Mouse (Mus musculus): ENCODE data around the gene Rgs5.

Gene Rgs5

DNA sequence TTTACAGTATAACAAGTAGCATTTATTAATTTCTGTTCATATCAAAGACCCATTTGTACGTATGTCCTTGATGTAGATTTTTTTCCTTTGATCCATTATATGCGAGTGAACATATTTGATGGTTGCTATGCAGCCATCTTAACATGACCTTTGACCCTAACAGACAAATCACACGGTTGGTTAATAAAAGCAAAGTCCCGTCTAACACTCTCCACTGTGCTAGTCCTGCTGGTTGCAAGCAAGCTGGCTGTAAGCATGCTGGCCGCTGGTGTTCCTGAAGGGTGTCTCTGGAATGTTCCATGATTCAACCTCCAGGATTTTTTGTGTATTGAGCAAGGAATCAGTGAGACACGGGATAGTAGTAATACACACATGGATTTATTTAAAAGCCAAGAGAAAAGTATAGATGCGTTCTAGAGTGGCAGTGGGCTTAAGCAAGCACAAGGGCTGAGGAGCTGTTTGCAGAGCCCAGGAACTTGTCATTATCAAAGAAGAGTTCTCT lies 75.3 kb downstream of the Rgs5 start:
- no peak for DNase-seq

DNA sequence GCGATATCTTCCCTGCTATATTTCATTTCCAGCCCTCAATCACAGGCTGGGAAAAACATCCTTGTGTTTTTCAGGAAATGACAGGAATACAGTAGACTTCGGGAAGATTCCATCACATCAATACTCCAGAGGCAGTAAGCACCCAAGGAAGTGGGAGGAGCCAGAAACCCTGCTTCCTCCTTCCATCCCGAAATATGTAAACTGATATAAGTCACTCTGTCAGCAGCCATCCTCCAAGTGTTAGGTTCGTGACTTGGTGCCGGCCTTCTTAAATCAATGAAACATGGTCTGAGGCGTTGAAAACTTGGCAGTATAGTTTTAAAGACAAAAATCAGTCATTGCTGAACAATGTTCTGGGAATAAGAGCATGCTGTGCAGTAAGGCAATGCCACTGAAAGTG lies 80.8 kb downstream of the Rgs5 start:
- DNase-seq, result no peak

DNA sequence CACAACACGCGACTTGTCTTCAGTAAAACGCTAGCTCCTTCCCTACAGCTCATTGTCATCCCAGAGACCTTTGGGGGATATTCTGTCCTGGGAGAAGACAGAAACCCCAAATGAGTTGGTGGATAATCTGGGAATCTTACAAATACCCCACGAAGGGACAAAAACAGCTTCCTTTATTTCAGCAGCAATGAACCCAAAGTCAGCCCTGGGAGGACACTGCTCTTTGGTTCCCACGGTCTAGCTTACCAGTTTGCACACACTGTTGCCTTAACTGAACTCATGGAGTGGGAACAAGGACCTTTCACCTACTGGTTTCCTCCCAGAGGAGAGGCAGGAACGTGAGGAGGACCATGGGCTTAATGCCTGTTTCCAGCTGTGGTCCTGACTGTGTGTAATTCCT lies 81.9 kb downstream of the Rgs5 start:
- no peak for DNase-seq

DNA sequence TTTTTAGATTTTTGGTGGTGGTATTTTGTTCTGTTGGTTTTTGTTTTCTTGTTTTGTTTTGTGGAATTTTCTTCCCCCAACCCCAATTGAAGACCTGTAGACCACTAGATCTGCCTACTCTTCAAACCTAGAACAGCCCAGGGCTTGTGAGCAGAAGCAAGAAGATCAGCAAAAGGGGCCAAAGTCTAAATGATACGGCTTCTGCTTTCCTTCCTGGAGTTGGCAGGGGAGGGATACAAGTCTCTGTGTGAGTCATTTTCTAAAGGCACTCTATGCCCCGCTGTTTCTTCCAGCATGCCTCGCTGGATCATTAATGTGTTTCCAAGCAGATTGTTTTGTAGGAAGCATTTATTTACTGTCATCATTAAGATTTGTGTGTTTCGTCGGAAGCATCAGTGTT lies 85.8 kb downstream of the Rgs5 start:
- no peak for DNase-seq

Measured in right cerebral cortex, postnatal 25 days (tissue).